In genomic region chr14:87417691-87418070, GRCm38 (mm10) we compare ENCODE assay signal across 8 mouse cellular contexts. TPM values are rescaled to one million over a fixed set of nuclear protein-coding genes. Genes with fewer than 3 reads are reported as not detected.
DNase-seq lines count a peak whose midpoint lies in the region; ATAC-seq and TF ChIP-seq lines count a peak whose summit lies in the region.

No protein-coding gene starts in this region.

- H3K4me1 ChIP-seq in heart, embryonic 15.5 days (replicated peaks): peaks cover 27% of the 10 kb centered on the region
- H3K4me1 ChIP-seq in G1E (ENCODE audit: insufficient read depth, low read depth, low read length): peaks cover 48% of the 10 kb centered on the region
- peaks cover 20% of the 10 kb centered on the region for H3K4me1 ChIP-seq in forebrain, embryonic 16.5 days (replicated peaks; ENCODE audit: control insufficient read depth, insufficient read depth, low read length)

- under 1% methylated on average over 3 of the region's 3 CpGs for WGBS in heart, embryonic 15.5 days
- WGBS in forebrain, embryonic 16.5 days: 2% methylated on average over 3 of the region's 3 CpGs

- no peaks in the 10 kb centered on the region for H3K9me3 ChIP-seq in heart, embryonic 15.5 days (replicated peaks)
- no peaks in the 10 kb centered on the region for H3K9me3 ChIP-seq in G1E (replicated peaks)
- no peaks in the 10 kb centered on the region for H3K9me3 ChIP-seq in forebrain, embryonic 16.5 days (ENCODE audit: control insufficient read depth, low read length)

- no peaks in the 10 kb centered on the region for H3K27me3 ChIP-seq in heart, embryonic 15.5 days
- no peaks in the 10 kb centered on the region for H3K27me3 ChIP-seq in G1E (ENCODE audit: insufficient read depth, low read length)
- H3K27me3 ChIP-seq in forebrain, embryonic 16.5 days (replicated peaks; ENCODE audit: control insufficient read depth, insufficient read depth, low read length): no peaks in the 10 kb centered on the region

- no peak for TF ChIP-seq CTCF in G1E (IDR thresholded peaks at IDR 0.05; ENCODE audit: low read depth, low read length)

- no peaks in the 10 kb centered on the region for H3K36me3 ChIP-seq in heart, embryonic 15.5 days
- peaks cover 20% of the 10 kb centered on the region for H3K36me3 ChIP-seq in G1E (replicated peaks)
- H3K36me3 ChIP-seq in forebrain, embryonic 16.5 days (ENCODE audit: control insufficient read depth, insufficient read depth): no peaks in the 10 kb centered on the region

- peak overlapping the region; percentile 77 for H3K4me3 ChIP-seq in heart, embryonic 15.5 days
- H3K4me3 ChIP-seq in G1E (ENCODE audit: low read depth, low read length): peak overlapping the region; percentile 94
- peak overlapping the region; percentile 83 for H3K4me3 ChIP-seq in forebrain, embryonic 16.5 days (replicated peaks; ENCODE audit: low read length)

- ATAC-seq in heart, embryonic 15.5 days (replicated peaks; ENCODE audit: insufficient number of reproducible peaks, insufficient read depth, low FRiP score, low read depth): no peak
- no peak for ATAC-seq in G1E (ENCODE audit: extremely low read depth, insufficient number of reproducible peaks, low FRiP score, poor library complexity, severe bottlenecking)
- no peak for ATAC-seq in forebrain, embryonic 16.5 days

- no peak for DNase-seq in heart, adult 18-20 months
- DNase-seq in G1E (ENCODE audit: low spot score): no peak
- peak; percentile 46 for DNase-seq in mesoderm, embryonic 11.5 days (ENCODE audit: low read depth, low spot score)
- no peak for DNase-seq in gastrocnemius, postnatal 10 days
- no peak for DNase-seq in layer of hippocampus, adult 9-11 months
- no peak for DNase-seq in cerebellum, postnatal 36 days

- peak overlapping the region; percentile 100 for H3K27ac ChIP-seq in heart, embryonic 15.5 days
- no peak overlapping the region; the same call in 1 of the 2 replicates for H3K27ac ChIP-seq in forebrain, embryonic 16.5 days (ENCODE audit: low read length)

- H3K9ac ChIP-seq in heart, embryonic 15.5 days: peak overlapping the region; percentile 97
- peak overlapping the region; percentile 94 for H3K9ac ChIP-seq in forebrain, embryonic 16.5 days (replicated peaks; ENCODE audit: low read depth, low read length)

- peak overlapping the region; percentile 79 for H3K4me2 ChIP-seq in heart, embryonic 15.5 days
- H3K4me2 ChIP-seq in forebrain, embryonic 16.5 days (ENCODE audit: low read length): peak overlapping the region; percentile 57

RNA-seq across cellular contexts. Expression of gene Tdrd3, which starts 1.2 kb away (rescaled TPM):
- 19.1 and 20.2 TPM in 2 replicates for polyA plus RNA-seq in heart, embryonic 15.5 days (2015; fragmentation: Nextera tagmentation; extraction: Ambion mirVana)
- 10 to 100 TPM; 24.5 to 26.7 TPM for total RNA-seq in heart, adult 18-20 months (2021)
- total RNA-seq in G1E (2014; fragmentation: Nextera tagmentation) (30.5 and 39.2 TPM in 2 replicates), G1E (2017) (33.9 and 38.1 TPM in 2 replicates)
- 2.3 and 2.9 TPM in 2 replicates for polyA plus RNA-seq in G1E (2012)
- polyA plus RNA-seq in forebrain, embryonic 16.5 days (2015; fragmentation: Nextera tagmentation; extraction: Ambion mirVana): 60.5 and 68.4 TPM in 2 replicates
- total RNA-seq in gastrocnemius, postnatal 10 days (2021): 10 to 100 TPM; 28.1 to 29.5 TPM
